In the genomic region with DNA sequence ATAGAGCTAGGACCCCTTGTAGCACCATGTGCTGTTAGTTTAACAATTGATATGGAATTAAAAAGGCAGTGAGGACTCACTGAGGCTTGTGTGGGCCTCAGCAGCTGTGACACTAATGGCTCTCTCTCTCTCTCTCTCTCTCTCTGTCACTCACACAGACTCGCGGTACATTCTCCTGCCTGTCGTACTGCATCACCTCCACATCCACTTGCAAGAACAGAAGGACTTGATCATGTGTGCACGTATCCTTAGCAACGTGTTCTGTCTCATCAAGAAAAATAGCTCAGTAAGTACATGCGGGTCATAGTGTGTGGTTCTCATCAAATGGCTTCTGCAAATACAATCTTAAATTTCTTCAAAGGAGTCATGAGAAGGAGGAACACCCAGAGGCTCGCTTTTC, we compare ENCODE assay signal across 17 mouse cellular contexts.
DNase-seq lines count a peak whose midpoint lies in the region; ATAC-seq and TF ChIP-seq lines count a peak whose summit lies in the region.
"Had no signal": no experiment of that assay in that cellular context is flagged by ENCODE, and none has a peak within 500 bp of the region (broad histone marks: within the 10 kb centered on the region; RNA-seq: fewer than 3 reads in every experiment).

No protein-coding gene starts in this region.

- no peak for DNase-seq in frontal cortex, postnatal 14 days (ENCODE audit: low spot score in 2 of 2)
- DNase-seq in layer of hippocampus, adult 9-11 months: peak; percentile 49
- DNase-seq in layer of hippocampus, adult 11-12 months (ENCODE audit: low spot score): no peak
- DNase-seq in brain, embryonic 14.5 days (ENCODE audit: low read depth): peak; percentile 52
- peak; percentile 36 for DNase-seq in retina, embryonic 14.5 days (ENCODE audit: low spot score)
- DNase-seq in Muller cell, postnatal 12 days (ENCODE audit: inconsistent ontology term): no peak
- DNase-seq: adrenal gland, adult 2 months; cerebellum, adult 18-20 months; cerebellum, postnatal 14 days; heart, postnatal 4 days; kidney, adult 18-20 months; kidney, postnatal 4 days; liver, embryonic 13.5 days; lung, adult 2 months; right cerebral cortex, postnatal 14 days had no signal

- no peak for TF ChIP-seq POLR2A in brain, embryonic 14.5 days (IDR thresholded peaks at IDR 0.05; ENCODE audit: borderline replicate concordance, extremely low read depth, insufficient read depth, insufficient read length, poor library complexity, severe bottlenecking)

- no peak for TF ChIP-seq CTCF in brain, embryonic 14.5 days (IDR thresholded peaks at IDR 0.05; ENCODE audit: borderline replicate concordance, extremely low read depth, insufficient read depth, insufficient read length)

- ATAC-seq in frontal cortex, adult (ENCODE audit: low TSS enrichment): peak; percentile 54; the same call in 1 of the 2 replicates
- ATAC-seq: inflammation-experienced regulatory T-cells, adult 6 months had no signal

Comparison
In these comparisons a context has a peak if more than half of its experiments do, and no peak if none do; other contexts are left out.
1. DNase-seq: peak in layer of hippocampus, adult 9-11 months (single experiment), brain, embryonic 14.5 days (single experiment) and retina, embryonic 14.5 days (single experiment); none in frontal cortex, postnatal 14 days (0 of 2), layer of hippocampus, adult 11-12 months (single experiment) and Muller cell, postnatal 12 days (single experiment).